Mouse (Mus musculus): ENCODE data around the gene Pax7. TPM values are rescaled to one million over a fixed set of nuclear protein-coding genes. Genes with fewer than 3 reads are reported as not detected.

The Pax7 gene
- polyA plus RNA-seq, 1 experiment from 2014 or later = 2.3 TPM

- WGBS = 34% methylated on average over 7 of the region's 7 CpGs
- no peak overlapping the region for H3K27ac ChIP-seq
These were observed 143.6 kb downstream of the Pax7 start for GRCm38 (mm10) chr4:139689627-139690269.

GRCm38 (mm10) chr4:139688058-139688457 is 145.3 kb downstream of the Pax7 start:
- Histone ChIP-seq H3K27me3 (replicated peaks) (no peaks in the 10 kb centered on the region), H3K9me3 (no peaks in the 10 kb centered on the region), H3K4me3 (no peak overlapping the region), H3K4me1 (no peaks in the 10 kb centered on the region), H3K27ac (no peak overlapping the region), H3K36me3 (no peaks in the 10 kb centered on the region), H3K4me2 (replicated peaks) (no peak overlapping the region), H3K9ac (no peak overlapping the region)
- 57% methylated on average over 9 of the region's 9 CpGs for WGBS
- ATAC-seq (ENCODE audit: low FRiP score, low read depth) = no peak

More at GRCm38 (mm10) chr4:139689627-139690269, 143.6 kb downstream of the Pax7 start:
- H3K4me3 ChIP-seq = no peak overlapping the region
- H3K36me3 ChIP-seq = no peaks in the 10 kb centered on the region
- H3K4me2 ChIP-seq (replicated peaks) = no peak overlapping the region
- no peaks in the 10 kb centered on the region for H3K27me3 ChIP-seq (replicated peaks)
- no peak overlapping the region for H3K9ac ChIP-seq
- H3K4me1 ChIP-seq = no peaks in the 10 kb centered on the region
- ATAC-seq (ENCODE audit: low FRiP score, low read depth) = no peak
- no peaks in the 10 kb centered on the region for H3K9me3 ChIP-seq

Other genes starting within 250 kb of the Pax7 start
- not detected in 2 replicates for gene Gm21969, start 230.3 kb downstream of the Pax7 start, polyA plus RNA-seq (2016; fragmentation: Nextera tagmentation; extraction: Ambion mirVana)
- gene Aldh4a1, start 210.7 kb downstream of the Pax7 start, polyA plus RNA-seq (2016; fragmentation: Nextera tagmentation; extraction: Ambion mirVana) = 20.4 and 21.6 TPM in 2 replicates
- not detected in 2 replicates for gene Tas1r2, start 180.0 kb downstream of the Pax7 start, polyA plus RNA-seq (2016; fragmentation: Nextera tagmentation; extraction: Ambion mirVana)
- gene Klhdc7a, start 134.5 kb upstream of the Pax7 start, polyA plus RNA-seq (2016; fragmentation: Nextera tagmentation; extraction: Ambion mirVana) = 0.04 TPM in 1 of 2 replicates, not detected in the other